Mouse (Mus musculus) megakaryocyte-erythroid progenitor cell, adult 5 weeks (primary cell): Measurements from ENCODE around the gene Znrd1as. TPM values are rescaled to one million over a fixed set of nuclear protein-coding genes. Genes with fewer than 3 reads are reported as not detected.

Source experiments
- polyA plus RNA-seq: library from polyadenylated mRNA; stranded (reverse); fragments of >175 nt; gene quantifications from 2 replicates; pipeline ENCODE4 v1.2.3, GENCODE M21; 2012

The Znrd1as gene
- 0.18 TPM in 1 of 2 replicates, not detected in the other for polyA plus RNA-seq

GRCm38 (mm10) chr17:36957999-36958743 lies at the start of gene Znrd1as, which contains the start of gene Znrd1:
TSS of gene Znrd1as (plus strand) at chr17:36958592.
TSS of gene Znrd1 (minus strand) at chr17:36958559.

GRCm38 (mm10) chr17:36942791-36943471 lies 15.5 kb upstream of the Znrd1as start, which contains the start of gene Rnf39:
TSS of gene Rnf39 (plus strand) at chr17:36942918.

GRCm38 (mm10) chr17:36950981-36951947 lies 7.1 kb upstream of the Znrd1as start, which contains the start of gene Ppp1r11:
TSS of gene Ppp1r11 (minus strand) at chr17:36951741.

GRCm38 (mm10) chr17:36981221-36981813 lies 22.9 kb downstream of the Znrd1as start, which contains the start of gene 2410137M14Rik:
TSS of gene 2410137M14Rik (minus strand) at chr17:36981237.

GRCm38 (mm10) chr17:36989437-36989836 lies 31.0 kb downstream of the Znrd1as start, which contains the start of gene H2-M5:
TSS of gene H2-M5 (minus strand) at chr17:36989537.

GRCm38 (mm10) chr17:37000863-37001262 lies 42.5 kb downstream of the Znrd1as start, which contains the start of gene Zfp57:
TSS of gene Zfp57 (plus strand) at chr17:37001163.

Other genes with a start within 250 kb of the Znrd1as start
- gene H2-M10.5, start 185.7 kb upstream of the Znrd1as start, polyA plus RNA-seq = not detected in 2 replicates
- gene H2-M10.6, start 146.4 kb upstream of the Znrd1as start, polyA plus RNA-seq = not detected in 2 replicates
- gene Trim26, start 121.5 kb upstream of the Znrd1as start, polyA plus RNA-seq = 19.3 and 20.1 TPM in 2 replicates
- not detected in 2 replicates for gene Trim15, start 91.4 kb upstream of the Znrd1as start, polyA plus RNA-seq
- 0.89 and 1.6 TPM in 2 replicates for gene Trim10, start 89.0 kb upstream of the Znrd1as start, polyA plus RNA-seq
- gene Trim40, start 68.5 kb upstream of the Znrd1as start, polyA plus RNA-seq = not detected in 2 replicates
- gene Trim31, start 60.5 kb upstream of the Znrd1as start, polyA plus RNA-seq = not detected in 2 replicates
- gene Rnf39, start 15.7 kb upstream of the Znrd1as start, polyA plus RNA-seq = 0.09 and 0.45 TPM in 2 replicates
- gene Ppp1r11, start 6.9 kb upstream of the Znrd1as start, polyA plus RNA-seq = 125 and 144 TPM in 2 replicates
- gene Znrd1, start within 50 bp of the Znrd1as start, polyA plus RNA-seq = 2.9 and 3.1 TPM in 2 replicates
- gene 2410137M14Rik, start 22.6 kb downstream of the Znrd1as start, polyA plus RNA-seq = not detected in 2 replicates
- gene H2-M5, start 30.9 kb downstream of the Znrd1as start, polyA plus RNA-seq = 0.12 TPM in 1 of 2 replicates, not detected in the other
- 0.46 and 0.68 TPM in 2 replicates for gene Zfp57, start 42.6 kb downstream of the Znrd1as start, polyA plus RNA-seq
- not detected in 2 replicates for gene Mog, start 64.8 kb downstream of the Znrd1as start, polyA plus RNA-seq
- 35.7 and 37.7 TPM in 2 replicates for gene Gabbr1, start 87.4 kb downstream of the Znrd1as start, polyA plus RNA-seq
- gene Olfr90, start 129.9 kb downstream of the Znrd1as start, polyA plus RNA-seq = not detected in 2 replicates
- not detected in 2 replicates for gene Olfr91, start 139.7 kb downstream of the Znrd1as start, polyA plus RNA-seq
- not detected in 2 replicates for gene Olfr92, start 161.5 kb downstream of the Znrd1as start, polyA plus RNA-seq
- not detected in 2 replicates for gene Olfr93, start 202.9 kb downstream of the Znrd1as start, polyA plus RNA-seq
- not detected in 2 replicates for gene Ubd, start 235.3 kb downstream of the Znrd1as start, polyA plus RNA-seq
- gene Olfr94, start 242.4 kb downstream of the Znrd1as start, polyA plus RNA-seq = not detected in 2 replicates